Comparison of ENCODE assay signal across 15 mouse cellular contexts in the genomic region with DNA sequence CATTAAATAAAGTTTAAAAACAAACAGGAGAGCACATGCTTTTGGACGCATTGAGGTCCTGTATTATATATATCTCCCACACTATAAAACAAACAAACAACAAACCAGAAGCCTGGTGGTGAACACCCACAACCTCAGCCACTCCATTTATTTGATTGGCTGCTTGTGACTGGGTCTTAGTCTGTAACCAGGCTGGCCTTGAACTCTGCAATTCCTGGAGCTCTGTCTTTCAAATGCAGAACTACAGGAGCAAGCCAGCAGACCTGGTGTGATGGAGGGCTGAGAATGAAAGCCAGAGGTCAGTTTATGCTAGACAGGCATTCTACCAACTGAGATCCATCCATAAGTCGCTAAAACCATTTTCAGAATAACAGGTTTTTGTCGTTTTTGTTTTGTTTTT.
"Had no signal": no experiment of that assay in that cellular context is flagged by ENCODE, and none has a peak within 500 bp of the region (broad histone marks: within the 10 kb centered on the region; RNA-seq: fewer than 3 reads in every experiment).

No protein-coding gene starts in this region.

- H3K9ac ChIP-seq: neural tube, embryonic 15.5 days; stomach, embryonic 15.5 days had no signal

- H3K9me3 ChIP-seq: neural tube, embryonic 15.5 days; stomach, embryonic 15.5 days had no signal

- H3K4me1 ChIP-seq: neural tube, embryonic 15.5 days; stomach, embryonic 15.5 days had no signal

- H3K4me2 ChIP-seq: neural tube, embryonic 15.5 days; stomach, embryonic 15.5 days had no signal

- DNase-seq: retina, postnatal 1 day; right cerebral cortex, adult 18-20 months; right cerebral cortex, postnatal 14 days; right cerebral cortex, postnatal 25 days; right cerebral cortex, postnatal 4 days; spleen, adult 18-20 months; thymus, adult 18-20 months; thymus, adult 2 months; thymus, postnatal 14 days; thymus, postnatal 25 days; thymus, postnatal 36 days; thymus, postnatal 4 days had no signal

- H3K27ac ChIP-seq: neural tube, embryonic 15.5 days; stomach, embryonic 15.5 days; stomach, postnatal 0 days had no signal

- H3K4me3 ChIP-seq: neural tube, embryonic 15.5 days; stomach, embryonic 15.5 days had no signal

- H3K36me3 ChIP-seq: stomach, embryonic 15.5 days had no signal

- H3K27me3 ChIP-seq: neural tube, embryonic 15.5 days; stomach, embryonic 15.5 days had no signal
